Mouse (Mus musculus) cerebellum, adult 2 months (tissue): ENCODE results near the gene Sox5.

ENCODE experiments used
- CTCF ChIP-seq: fragments of 200-500 bp; IDR thresholded peaks from 2 replicates; pipeline ENCODE4 v1.5.1; 2011; ENCODE audit warnings: low read depth, mild to moderate bottlenecking, control low read depth, low read length, moderate library complexity, borderline replicate concordance; ENCODE audit not compliant: insufficient read depth
- POLR2A ChIP-seq: fragments of 200-500 bp; IDR thresholded peaks from 2 replicates; pipeline ENCODE4 v1.6.1; 2011; ENCODE audit warnings: low read length, control low read depth, borderline replicate concordance; ENCODE audit not compliant: insufficient read depth

DNA sequence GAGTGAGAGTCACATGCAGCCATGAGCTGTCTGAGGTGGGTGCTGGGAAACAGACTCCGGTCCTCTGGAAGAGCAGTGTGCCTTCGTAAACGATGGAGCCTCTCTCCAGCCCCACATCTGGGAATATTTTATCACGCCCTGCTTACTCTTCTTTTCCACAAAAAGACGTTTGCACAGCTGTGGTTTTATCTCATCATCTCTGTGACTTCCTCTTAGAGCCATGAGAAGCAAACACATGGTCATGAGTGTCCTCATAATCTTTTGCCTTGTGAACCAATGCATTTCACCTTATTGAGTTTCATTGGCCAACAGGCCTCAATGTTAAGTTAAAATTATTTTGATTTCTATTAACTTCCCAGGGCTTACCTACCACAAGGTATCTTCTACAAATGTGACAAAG lies 994.4 kb downstream of the Sox5 start:
- TF ChIP-seq CTCF (no peak), POLR2A (no peak)
